Mouse (Mus musculus) cortical plate, adult 2 months (tissue): ENCODE measurements at regions not wholly inside any gene's neighbourhood (a gene's known extent, or its start where the extent isn't known, plus 50 kb on each side); places are given as distances from the start of the nearest gene placed in this dataset.
"Not testable (repeated sequence)": the region's sequence is repeated elsewhere in the genome, so short reads cannot be mapped to it uniquely, and the experiment has no call there.

Source experiments
- CTCF ChIP-seq: fragments of 200-500 bp; IDR thresholded peaks from 2 replicates; pipeline ENCODE4 v1.5.1; 2011; ENCODE audit warnings: mild to moderate bottlenecking, control low read depth, low read length; ENCODE audit not compliant: insufficient read depth; ENCODE audit errors: extremely low read depth
- POLR2A ChIP-seq: fragments of 200-500 bp; IDR thresholded peaks from 2 replicates; pipeline ENCODE4 v1.6.1; 2011; ENCODE audit warnings: mild to moderate bottlenecking, low read length, control low read depth; ENCODE audit not compliant: insufficient read depth; ENCODE audit errors: extremely low read depth

- TF ChIP-seq POLR2A, CTCF: not testable (repeated sequence)
Measured at GRCm38 (mm10) chr19:27128501-27128900, 87.8 kb upstream of the Vldlr start.
